Mouse (Mus musculus) MEL (cell line): Measurements from ENCODE around the gene Tspo2.

Experiments used
- BHLHE40 ChIP-seq: IDR thresholded peaks from 2 replicates; pipeline ENCODE4 v1.6.1; 2012; ENCODE audit warnings: low read depth, mild to moderate bottlenecking, inconsistent platforms, low read length, improper control_type of control experiment, borderline replicate concordance
- CTCF ChIP-seq, 3 experiments: IDR thresholded peaks in 2 of 3; conservative IDR thresholded peaks in 1 of 3; 2 replicates each; pipeline ENCODE4 v1.5.1; 2011 to 2012; ENCODE audit warnings: low read length in 3 of 3, low read depth in 2 of 3, mild to moderate bottlenecking in 2 of 3, improper control_type of control experiment in 1 of 3, inconsistent platforms in 1 of 3, mixed read lengths in 1 of 3, moderate library complexity in 1 of 3; ENCODE audit not compliant: control insufficient read depth in 1 of 3, insufficient read depth in 1 of 3, poor library complexity in 1 of 3, severe bottlenecking in 1 of 3
- EP300 ChIP-seq, 2 experiments: IDR thresholded peaks; 2 replicates each; pipeline ENCODE4 v1.6.1; 2011; ENCODE audit warnings: improper control_type of control experiment in 2 of 2, low read length in 2 of 2, low read depth in 1 of 2, mild to moderate bottlenecking in 1 of 2
- MAX ChIP-seq: IDR thresholded peaks from 2 replicates; pipeline ENCODE4 v1.6.1; 2011; ENCODE audit warnings: low read length, improper control_type of control experiment
- POLR2A ChIP-seq, 2 experiments: IDR thresholded peaks; 2 replicates each; pipeline ENCODE4 v1.6.1; 2011 to 2012; ENCODE audit warnings: low read length in 2 of 2, mild to moderate bottlenecking in 2 of 2, control low read depth in 1 of 2, improper control_type of control experiment in 1 of 2, low read depth in 1 of 2, moderate library complexity in 1 of 2; ENCODE audit not compliant: control insufficient read depth in 1 of 2, insufficient read depth in 1 of 2, poor library complexity in 1 of 2
- TAL1 ChIP-seq: IDR thresholded peaks from 2 replicates; pipeline ENCODE4 v1.6.1; 2012; ENCODE audit warnings: mild to moderate bottlenecking, inconsistent platforms, low read length, moderate library complexity, mixed read lengths
- UBTF ChIP-seq: IDR thresholded peaks from 2 replicates; pipeline ENCODE4 v1.6.1; 2012; ENCODE audit warnings: low read depth, mild to moderate bottlenecking, inconsistent platforms, low read length, improper control_type of control experiment, moderate library complexity, borderline replicate concordance; ENCODE audit not compliant: insufficient read depth
- ZMIZ1 ChIP-seq: IDR thresholded peaks from 2 replicates; pipeline ENCODE4 v1.6.1; 2012; ENCODE audit warnings: low read depth, mild to moderate bottlenecking, inconsistent platforms, low read length, improper control_type of control experiment, moderate library complexity

- TF ChIP-seq MAX (no peak), CTCF (IDR thresholded peaks at IDR 0.05 in 2 of 3, conservative IDR thresholded peaks at IDR 0.05 in 1 of 3; ENCODE audit: control insufficient read depth in 1 of 3, insufficient read depth in 1 of 3, low read depth in 2 of 3, low read length in 3 of 3, poor library complexity in 1 of 3, severe bottlenecking in 1 of 3) (no peak), EP300 (IDR thresholded peaks at IDR 0.05; ENCODE audit: low read depth in 1 of 2, low read length in 2 of 2) (no peak), POLR2A (IDR thresholded peaks at IDR 0.05; ENCODE audit: control insufficient read depth in 1 of 2, insufficient read depth in 1 of 2, low read depth in 1 of 2, low read length in 2 of 2, poor library complexity in 1 of 2) (no peak), BHLHE40 (no peak), UBTF (no peak), ZMIZ1 (no peak), TAL1 (no peak)
Measured at GRCm38 (mm10) chr17:48475444-48475843, 24.1 kb upstream of the Tspo2 start.
